Mouse (Mus musculus): Measurements from ENCODE around the gene Mr1.
A peak's percentile ranks its signal among the peaks of the same experiment; 100 is the strongest.

Mr1 gene

GRCm38 (mm10) chr1:155093971-155094707 is 52.5 kb downstream of the Mr1 start:
- DNase-seq (ENCODE audit: low spot score in 2 of 2): no peak

- DNase-seq (ENCODE audit: low spot score in 2 of 2): no peak
These were observed 53.3 kb downstream of the Mr1 start for GRCm38 (mm10) chr1:155093145-155093791.

- no peak for DNase-seq (ENCODE audit: low spot score in 2 of 2)
These were observed 54.5 kb downstream of the Mr1 start for GRCm38 (mm10) chr1:155091842-155092800.

GRCm38 (mm10) chr1:155091374-155091841 is 55.2 kb downstream of the Mr1 start:
- no peak for DNase-seq (ENCODE audit: low spot score in 2 of 2)

- no peak for DNase-seq (ENCODE audit: low spot score in 2 of 2)
These were observed 55.9 kb downstream of the Mr1 start for GRCm38 (mm10) chr1:155090736-155091135.

- DNase-seq (ENCODE audit: low spot score in 2 of 2): no peak
These were observed 56.3 kb downstream of the Mr1 start for GRCm38 (mm10) chr1:155090327-155090726.

GRCm38 (mm10) chr1:155088847-155089603 is 57.6 kb downstream of the Mr1 start:
- DNase-seq (ENCODE audit: low spot score in 2 of 2): no peak

GRCm38 (mm10) chr1:155088046-155088445 is 58.6 kb downstream of the Mr1 start:
- DNase-seq (ENCODE audit: low spot score in 2 of 2): no peak

- DNase-seq (ENCODE audit: low spot score in 2 of 2): no peak
These were observed 59.7 kb downstream of the Mr1 start for GRCm38 (mm10) chr1:155086893-155087292.

GRCm38 (mm10) chr1:155086416-155086815 is 60.2 kb downstream of the Mr1 start:
- no peak for DNase-seq (ENCODE audit: low spot score in 2 of 2)

- no peak for DNase-seq (ENCODE audit: low spot score in 2 of 2)
These were observed 61.8 kb downstream of the Mr1 start for GRCm38 (mm10) chr1:155084839-155085238.

- peak; percentile 69 to 71 for DNase-seq (ENCODE audit: low spot score in 2 of 2)
These were observed 63.0 kb downstream of the Mr1 start for GRCm38 (mm10) chr1:155083271-155084265.

- peak in 1 of 2 experiments; percentile 28 for DNase-seq (ENCODE audit: low spot score in 2 of 2)
These were observed 63.7 kb downstream of the Mr1 start for GRCm38 (mm10) chr1:155082965-155083268.

GRCm38 (mm10) chr1:155082158-155082964 is 64.3 kb downstream of the Mr1 start:
- no peak for DNase-seq (ENCODE audit: low spot score in 2 of 2)

- DNase-seq (ENCODE audit: low spot score in 2 of 2): no peak
These were observed 68.9 kb downstream of the Mr1 start for GRCm38 (mm10) chr1:155077675-155078074.
